Mouse (Mus musculus) liver, adult 2 months (tissue): ENCODE data around the gene Prox2. TPM values are rescaled to one million over a fixed set of nuclear protein-coding genes. Genes with fewer than 3 reads are reported as not detected.

Experiments
- DNase-seq: peaks from one replicate; pipeline ENCODE4 v3.0.0-alpha.2; 2011; ENCODE audit warnings: low read depth, low spot score; ENCODE audit errors: extremely low read depth
- H3K27ac ChIP-seq: fragments of 200-500 bp; replicated peaks from 2 replicates; pipeline ENCODE4 v1.5.1; 2012; ENCODE audit warnings: low read depth, mild to moderate bottlenecking, control low read depth, inconsistent platforms, low read length; ENCODE audit not compliant: insufficient read depth
- H3K27me3 ChIP-seq: fragments of 200-500 bp; 2 replicates; pipeline ENCODE4 v1.6.1; 2012; ENCODE audit warnings: mild to moderate bottlenecking, moderate library complexity, low read length, inconsistent platforms; ENCODE audit not compliant: control insufficient read depth, insufficient read depth
- H3K36me3 ChIP-seq: fragments of 200-500 bp; 2 replicates; pipeline ENCODE4 v1.6.1; 2012; ENCODE audit warnings: low read length, inconsistent platforms; ENCODE audit not compliant: control insufficient read depth, insufficient read depth
- H3K4me1 ChIP-seq: fragments of 200-500 bp; 2 replicates; pipeline ENCODE4 v1.6.1; 2011; ENCODE audit warnings: low read length; ENCODE audit not compliant: control insufficient read depth, insufficient read depth
- H3K4me3 ChIP-seq: fragments of 200-500 bp; 2 replicates; pipeline ENCODE4 v1.5.1; 2011; ENCODE audit warnings: low read depth, mild to moderate bottlenecking, control low read depth, low read length, moderate library complexity; ENCODE audit not compliant: insufficient read depth
- H3K79me2 ChIP-seq: fragments of 200-500 bp; 2 replicates; pipeline ENCODE4 v1.6.1; 2012; ENCODE audit warnings: inconsistent platforms, mild to moderate bottlenecking, low read length, moderate library complexity; ENCODE audit not compliant: control insufficient read depth, insufficient read depth
- H3K9ac ChIP-seq: fragments of 200-500 bp; 2 replicates; pipeline ENCODE4 v1.6.1; 2012; ENCODE audit warnings: low read depth, mild to moderate bottlenecking, control low read depth, inconsistent platforms, low read length
- CTCF ChIP-seq: fragments of 200-500 bp; IDR thresholded peaks from 2 replicates; pipeline ENCODE4 v1.5.1; 2011; ENCODE audit warnings: low read depth, low read length, control low read depth
- POLR2A ChIP-seq: fragments of 200-500 bp; IDR thresholded peaks from 2 replicates; pipeline ENCODE4 v1.6.1; 2011; ENCODE audit warnings: low read length, control low read depth; ENCODE audit not compliant: insufficient read depth; ENCODE audit errors: extremely low read depth
- WGBS: fragments of 180-500 bp; shearing (Covaris S2); methylation state at CpG from one replicate; pipeline ENCODE4 v1.1.7; 2018; 5-methylcytosine and 5-hydroxymethylcytosine counted together
- polyA plus RNA-seq: library from polyadenylated mRNA; depleted of rRNA; stranded (reverse); fragments of >200 nt; gene quantifications from 2 replicates; pipeline ENCODE4 v1.2.3, GENCODE M21; 2012
- total RNA-seq: library from RNA; depleted of rRNA; stranded (reverse); fragments of >200 nt; gene quantifications from 2 replicates; pipeline ENCODE4 v1.2.3, GENCODE M21; 2014

Gene Prox2
- total and polyA plus RNA-seq, 2 experiments, result 1.5 to 1.8 TPM

GRCm38 (mm10) chr12:85134043-85134794 is 23.7 kb upstream of the Prox2 start:
- Histone ChIP-seq H3K9ac (no peak overlapping the region), H3K36me3 (peaks cover 34% of the 10 kb centered on the region), H3K79me2 (no peaks in the 10 kb centered on the region), H3K27ac (no peak overlapping the region), H3K4me3 (no peak overlapping the region), H3K4me1 (no peaks in the 10 kb centered on the region), H3K27me3 (no peaks in the 10 kb centered on the region)
- DNase-seq, result no peak
- 81% methylated on average over 8 of the region's 8 CpGs for WGBS
- no peak for TF ChIP-seq CTCF
- TF ChIP-seq POLR2A, result no peak

- H3K9ac ChIP-seq, result no peak overlapping the region
- peaks cover 54% of the 10 kb centered on the region for H3K36me3 ChIP-seq
- H3K27ac ChIP-seq, result no peak overlapping the region
- no peaks in the 10 kb centered on the region for H3K27me3 ChIP-seq
- H3K4me3 ChIP-seq, result no peak overlapping the region
- no peaks in the 10 kb centered on the region for H3K4me1 ChIP-seq
- no peak for DNase-seq
- TF ChIP-seq CTCF (no peak), POLR2A (no peak)
- WGBS, result 91% methylated on average over 6 of the region's 6 CpGs
- no peaks in the 10 kb centered on the region for H3K79me2 ChIP-seq
Observed at GRCm38 (mm10) chr12:85131361-85131760, 20.8 kb upstream of the Prox2 start.

GRCm38 (mm10) chr12:85129426-85129978 is 18.9 kb upstream of the Prox2 start:
- Histone ChIP-seq H3K27me3 (no peaks in the 10 kb centered on the region), H3K4me3 (no peak overlapping the region), H3K79me2 (no peaks in the 10 kb centered on the region), H3K36me3 (peaks cover 67% of the 10 kb centered on the region), H3K4me1 (no peaks in the 10 kb centered on the region), H3K27ac (no peak overlapping the region), H3K9ac (no peak overlapping the region)
- WGBS, result 84% methylated on average over 9 of the region's 9 CpGs
- no peak for TF ChIP-seq CTCF
- TF ChIP-seq POLR2A, result no peak
- no peak for DNase-seq

- H3K36me3 ChIP-seq, result peaks cover 76% of the 10 kb centered on the region
- WGBS, result 73% methylated on average over 8 of the region's 8 CpGs
Observed at GRCm38 (mm10) chr12:85126986-85127603, 16.5 kb upstream of the Prox2 start.

GRCm38 (mm10) chr12:85124751-85125150 is 14.2 kb upstream of the Prox2 start:
- no peak overlapping the region for H3K27ac ChIP-seq
- H3K9ac ChIP-seq, result no peak overlapping the region
- no peaks in the 10 kb centered on the region for H3K4me1 ChIP-seq
- H3K27me3 ChIP-seq, result no peaks in the 10 kb centered on the region
- H3K36me3 ChIP-seq, result peaks cover 72% of the 10 kb centered on the region
- H3K4me3 ChIP-seq, result no peak overlapping the region
- no peak for DNase-seq
- no peak for TF ChIP-seq POLR2A
- TF ChIP-seq CTCF, result no peak
- H3K79me2 ChIP-seq, result no peaks in the 10 kb centered on the region
- 90% methylated on average over 5 of the region's 5 CpGs for WGBS

More at GRCm38 (mm10) chr12:85126986-85127603, 16.5 kb upstream of the Prox2 start:
- H3K4me3 ChIP-seq, result no peak overlapping the region
- no peaks in the 10 kb centered on the region for H3K27me3 ChIP-seq
- H3K4me1 ChIP-seq, result no peaks in the 10 kb centered on the region
- no peak overlapping the region for H3K9ac ChIP-seq
- DNase-seq, result no peak
- no peak overlapping the region for H3K27ac ChIP-seq
- no peaks in the 10 kb centered on the region for H3K79me2 ChIP-seq
- TF ChIP-seq POLR2A, result no peak
- TF ChIP-seq CTCF, result no peak
